Mouse (Mus musculus) liver, postnatal 0 days (tissue): Measurements from ENCODE around the gene Senp7. TPM values are rescaled to one million over a fixed set of nuclear protein-coding genes. Genes with fewer than 3 reads are reported as not detected.
"Not testable (repeated sequence)": the region's sequence is repeated elsewhere in the genome, so short reads cannot be mapped to it uniquely, and the experiment has no call there.

Source experiments
- ATAC-seq: fragments of 200-750 bp; cut with Nextera tagmentation; 2 replicates; pipeline ENCODE4 v1.8.0; 2017; ENCODE audit warnings: mild to moderate bottlenecking, moderate library complexity
- DNase-seq: peaks from one replicate; pipeline ENCODE4 v3.0.0-alpha.2; 2016
- H3K27ac ChIP-seq: fragments of 300-500 bp; sonication (generic); 2 replicates; pipeline ENCODE4 v1.5.1; 2014; ENCODE audit warnings: antibody characterized with exemption, moderate library complexity, mild to moderate bottlenecking, low read depth
- H3K27me3 ChIP-seq: fragments of 300-500 bp; sonication (generic); 2 replicates; pipeline ENCODE4 v1.6.1; 2014; ENCODE audit warnings: low read length, control low read depth, mixed read lengths; ENCODE audit not compliant: insufficient read depth
- H3K36me3 ChIP-seq: fragments of 300-500 bp; sonication (generic); replicated peaks from 2 replicates; pipeline ENCODE4 v1.6.1; 2014; ENCODE audit warnings: mild to moderate bottlenecking, control low read depth, low read length, moderate library complexity, mixed read lengths; ENCODE audit not compliant: insufficient read depth
- H3K4me1 ChIP-seq: fragments of 300-500 bp; sonication (generic); 2 replicates; pipeline ENCODE4 v1.6.1; 2014; ENCODE audit warnings: antibody characterized with exemption, mild to moderate bottlenecking, control low read depth; ENCODE audit not compliant: insufficient read depth
- H3K4me2 ChIP-seq: fragments of 300-500 bp; sonication (generic); 2 replicates; pipeline ENCODE4 v1.6.1; 2014; ENCODE audit warnings: low read depth, mild to moderate bottlenecking, low read length, moderate library complexity, mixed read lengths
- H3K4me3 ChIP-seq: fragments of 300-500 bp; sonication (generic); 2 replicates; pipeline ENCODE4 v1.5.1; 2014; ENCODE audit warnings: low read depth, low read length
- H3K9ac ChIP-seq: fragments of 300-500 bp; sonication (generic); replicated peaks from 2 replicates; pipeline ENCODE4 v1.6.1; 2014; ENCODE audit warnings: mild to moderate bottlenecking, moderate library complexity
- H3K9me3 ChIP-seq: fragments of 300-500 bp; sonication (generic); 2 replicates; pipeline ENCODE4 v1.6.1; 2016; ENCODE audit warnings: mild to moderate bottlenecking, control low read depth, low read length, mixed read lengths
- CTCF ChIP-seq: sonication (generic); IDR thresholded peaks from 2 replicates; pipeline ENCODE4 v1.5.1; 2016; ENCODE audit warnings: antibody characterized with exemption, low read depth
- EP300 ChIP-seq: IDR thresholded peaks from 2 replicates; pipeline ENCODE4 v1.6.1; 2016; ENCODE audit warnings: antibody characterized with exemption, low read depth, mild to moderate bottlenecking
- WGBS: fragments of 180-500 bp; shearing (Covaris S2); extraction: QIAGEN DNeasy Blood & Tissue Kit; methylation state at CpG from one replicate; pipeline ENCODE4 v1.1.7; 2014; ENCODE audit not compliant: insufficient replicate concordance; 5-methylcytosine and 5-hydroxymethylcytosine counted together
- polyA plus RNA-seq: library from polyadenylated mRNA; unstranded; fragments of >200 nt; fragmentation: Nextera tagmentation; extraction: Ambion mirVana; gene quantifications from 2 replicates; pipeline ENCODE4 v1.2.1, GENCODE M21; 2015

The Senp7 gene
- polyA plus RNA-seq, 1 experiment from 2014 or later: 10.6 TPM

DNA sequence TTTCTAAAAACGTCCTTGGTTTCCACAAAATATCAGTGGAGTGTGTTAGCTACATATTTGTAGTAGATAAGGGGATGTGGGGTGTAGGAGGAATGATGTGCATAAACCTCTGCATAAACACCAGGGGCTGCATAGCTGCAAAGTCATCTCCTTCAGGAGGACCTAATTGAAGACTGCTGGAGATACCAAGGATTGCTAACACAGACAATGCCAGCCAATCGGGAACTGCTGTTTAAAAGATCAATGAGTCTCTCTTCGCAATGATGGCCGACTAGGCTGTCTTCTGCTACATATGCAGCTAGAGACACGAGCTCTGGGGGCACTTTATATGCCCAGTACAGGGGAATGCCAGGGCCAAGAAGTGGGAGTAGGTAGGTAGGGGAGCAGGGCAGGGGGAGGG lies 74.4 kb downstream of the Senp7 start:
- 0 out of 2 replicates have a peak, but pooled peaks cover 17% of the 10 kb centered on the region for H3K36me3 ChIP-seq
- no peak overlapping the region for H3K4me3 ChIP-seq
- H3K4me1 ChIP-seq: no peaks in the 10 kb centered on the region
- H3K4me2 ChIP-seq: no peak overlapping the region
- no peak overlapping the region for H3K9ac ChIP-seq
- no peaks in the 10 kb centered on the region for H3K9me3 ChIP-seq
- TF ChIP-seq EP300 (no peak), CTCF (no peak)
- no peak for ATAC-seq
- no peaks in the 10 kb centered on the region for H3K27me3 ChIP-seq
- H3K27ac ChIP-seq: no peak overlapping the region
- 78% methylated on average over 5 of the region's 5 CpGs for WGBS
- no peak for DNase-seq

DNA sequence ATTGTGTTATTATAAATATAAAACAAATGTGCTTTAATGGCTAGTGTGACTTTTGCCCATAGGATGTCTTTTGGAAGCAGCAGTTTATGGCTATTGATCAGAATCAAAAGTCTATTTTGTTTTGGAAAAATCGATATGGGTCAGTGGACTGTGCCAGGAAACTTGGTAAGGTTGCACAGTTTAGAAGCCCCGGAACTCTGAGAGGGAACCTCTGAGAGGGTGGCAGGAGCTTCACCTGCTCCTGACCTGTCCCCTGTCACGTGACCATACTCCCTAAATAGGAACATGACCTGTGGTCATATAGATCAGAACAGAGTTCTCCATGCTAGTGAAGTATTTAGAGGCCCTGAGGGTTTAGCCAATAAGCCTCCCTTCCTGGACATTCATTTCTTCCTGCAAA lies 75.9 kb downstream of the Senp7 start:
- Histone ChIP-seq H3K36me3 (0 out of 2 replicates have a peak, but pooled peaks cover 17% of the 10 kb centered on the region), H3K27ac (no peak overlapping the region), H3K4me1 (no peaks in the 10 kb centered on the region), H3K4me2 (no peak overlapping the region), H3K9me3 (no peaks in the 10 kb centered on the region), H3K27me3 (no peaks in the 10 kb centered on the region), H3K9ac (no peak overlapping the region), H3K4me3 (no peak overlapping the region)
- DNase-seq (no peak), ATAC-seq (peak; percentile 76)
- WGBS: 80% methylated on average over 3 of the region's 3 CpGs
- TF ChIP-seq EP300 (0 out of 2 replicates have a peak, but pooled peaks have one; percentile 25), CTCF (no peak)

DNA sequence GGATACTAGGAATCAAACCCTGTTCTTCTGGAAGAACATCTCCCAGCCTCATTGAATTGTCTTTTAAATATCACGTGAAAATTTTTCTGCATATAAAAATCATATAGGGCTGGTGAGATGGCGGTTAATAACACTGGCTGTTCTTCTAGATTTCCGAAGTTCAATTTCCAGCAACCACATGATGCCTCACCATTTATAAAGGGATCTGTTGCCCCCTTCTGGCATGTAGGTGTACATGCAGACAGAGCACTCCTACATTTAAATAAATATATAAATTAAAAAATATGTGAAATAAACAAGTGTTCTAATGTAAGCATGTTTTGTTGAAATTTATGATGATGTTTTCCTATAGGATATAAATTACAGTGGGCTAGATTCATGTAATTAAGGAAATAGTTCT lies 83.5 kb downstream of the Senp7 start:
- H3K4me3 ChIP-seq: no peak overlapping the region
- 0 out of 2 replicates have a peak, but pooled peaks cover 3% of the 10 kb centered on the region for H3K36me3 ChIP-seq
- H3K9ac ChIP-seq: no peak overlapping the region
- no peaks in the 10 kb centered on the region for H3K27me3 ChIP-seq
- H3K4me2 ChIP-seq: no peak overlapping the region
- H3K27ac ChIP-seq: no peak overlapping the region
- no peaks in the 10 kb centered on the region for H3K4me1 ChIP-seq
- 41% methylated on average over 3 of the region's 3 CpGs for WGBS
- ATAC-seq (0 out of 2 replicates have a peak, but pooled peaks have one; percentile 40), DNase-seq (no peak)
- H3K9me3 ChIP-seq: no peaks in the 10 kb centered on the region
- TF ChIP-seq EP300 (no peak), CTCF (peak; percentile 76)

DNA sequence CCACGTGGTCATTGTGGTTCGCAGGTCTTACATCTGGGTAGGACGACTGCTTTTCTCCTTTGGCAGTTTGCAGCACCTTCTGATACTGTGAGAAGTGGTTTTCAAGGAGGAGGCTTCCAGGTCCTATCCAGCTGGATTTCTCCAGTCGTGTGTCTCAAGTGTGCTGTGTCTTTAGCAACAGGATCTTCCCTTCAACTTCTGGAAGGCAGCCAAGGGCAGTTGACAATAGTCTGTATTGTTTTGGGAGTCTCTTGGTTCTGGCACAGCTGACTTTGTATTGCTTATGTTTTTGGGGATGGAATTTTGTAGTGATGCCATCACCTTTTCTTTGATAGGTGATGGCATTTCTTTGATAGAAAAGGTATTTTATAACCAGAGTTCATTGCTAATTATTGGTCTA lies 86.0 kb downstream of the Senp7 start:
- Histone ChIP-seq H3K27me3 (no peaks in the 10 kb centered on the region), H3K4me1 (no peaks in the 10 kb centered on the region), H3K4me2 (no peak overlapping the region), H3K9ac (no peak overlapping the region), H3K36me3 (no peaks in the 10 kb centered on the region), H3K27ac (no peak overlapping the region), H3K9me3 (no peaks in the 10 kb centered on the region), H3K4me3 (no peak overlapping the region)
- TF ChIP-seq CTCF (no peak), EP300 (no peak)
- 62% methylated on average over 4 of the region's 4 CpGs for WGBS
- DNase-seq: no peak
- ATAC-seq: no peak

DNA sequence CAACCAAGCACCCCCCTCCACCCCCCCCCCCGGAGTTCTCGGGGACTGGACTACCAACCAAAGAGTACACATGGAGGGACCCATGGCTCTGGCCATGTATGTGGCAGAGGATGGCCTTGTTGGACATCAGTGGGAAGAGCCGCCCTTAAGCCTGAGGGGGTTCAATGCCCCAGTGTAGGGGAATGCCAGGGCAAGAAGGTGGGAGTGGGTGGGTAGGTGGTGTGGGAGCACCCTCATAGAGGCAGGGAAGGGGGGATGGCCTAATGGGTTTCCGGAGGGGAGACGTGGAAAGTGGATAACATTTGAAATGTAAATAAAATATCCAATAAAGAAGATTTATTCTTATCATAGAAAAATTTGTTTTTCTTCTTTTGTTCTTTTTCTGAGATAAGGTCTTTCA lies 89.5 kb downstream of the Senp7 start:
- not testable (repeated sequence) for H3K27ac ChIP-seq, H3K4me2 ChIP-seq, DNase-seq, H3K9ac ChIP-seq, H3K36me3 ChIP-seq, H3K27me3 ChIP-seq, H3K9me3 ChIP-seq, ATAC-seq, H3K4me3 ChIP-seq, H3K4me1 ChIP-seq
- 93% methylated on average over 5 of the region's 5 CpGs for WGBS

DNA sequence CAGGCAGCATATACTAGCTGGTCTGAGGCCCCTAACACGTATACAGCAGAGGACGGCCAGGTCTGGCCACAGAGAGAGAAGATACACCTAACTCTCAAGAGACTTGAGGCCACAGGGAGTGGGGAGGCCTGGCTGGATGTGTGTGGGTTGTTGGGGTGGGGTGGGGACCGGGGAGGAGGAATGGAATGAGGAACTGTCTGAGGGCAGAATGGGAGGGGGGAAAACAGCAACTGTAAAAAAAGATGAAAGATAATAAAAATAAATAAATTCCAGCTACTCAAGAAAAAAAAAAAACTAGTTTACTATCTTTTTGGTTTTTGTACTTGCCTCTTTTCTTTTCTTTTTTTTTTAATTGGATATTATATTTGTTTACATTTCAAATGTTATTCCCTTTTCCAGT lies 91.8 kb downstream of the Senp7 start:
- no peak overlapping the region for H3K4me3 ChIP-seq
- no peak overlapping the region for H3K4me2 ChIP-seq
- no peak overlapping the region for H3K27ac ChIP-seq
- DNase-seq: no peak
- ATAC-seq: no peak
- no peaks in the 10 kb centered on the region for H3K4me1 ChIP-seq
- WGBS: 55% methylated on average over 3 of the region's 3 CpGs
- H3K9ac ChIP-seq: no peak overlapping the region
- H3K9me3 ChIP-seq: no peaks in the 10 kb centered on the region
- H3K36me3 ChIP-seq: no peaks in the 10 kb centered on the region
- H3K27me3 ChIP-seq: no peaks in the 10 kb centered on the region
- TF ChIP-seq CTCF: no peak
- TF ChIP-seq EP300: no peak

DNA sequence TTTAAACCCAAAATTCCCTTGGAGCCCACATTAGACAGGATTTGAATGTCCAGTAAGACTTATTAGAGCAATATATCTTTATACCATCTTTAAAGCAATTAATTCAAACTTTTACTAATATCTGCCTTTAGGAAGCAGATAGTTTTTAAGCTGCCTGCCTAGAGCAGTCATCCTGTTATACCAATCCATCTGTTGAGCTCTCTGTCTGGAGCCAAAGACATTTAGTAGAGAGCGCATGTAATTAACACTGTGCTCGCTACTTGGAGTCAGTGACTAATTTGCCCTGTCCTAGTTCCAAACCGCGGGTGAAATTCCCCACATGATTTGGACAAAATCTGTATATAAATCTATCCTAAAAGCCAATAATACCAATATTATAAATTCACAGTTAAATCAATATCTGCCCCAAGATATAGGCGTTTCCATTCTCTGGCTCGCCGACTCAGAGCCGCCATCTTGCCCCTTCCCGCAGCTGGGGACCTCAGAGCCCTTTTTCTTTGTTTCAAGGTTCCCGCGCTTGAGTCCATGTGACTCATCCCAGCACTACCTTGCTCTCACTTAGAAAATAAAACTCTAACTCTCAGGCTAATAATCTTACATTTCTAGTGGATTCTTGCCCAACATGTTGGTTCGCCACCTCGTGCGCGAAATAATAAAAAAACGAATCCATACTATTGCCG lies 96.9 kb downstream of the Senp7 start:
- Histone ChIP-seq H3K4me3 (no peak overlapping the region), H3K27me3 (no peaks in the 10 kb centered on the region), H3K4me1 (no peaks in the 10 kb centered on the region), H3K27ac (no peak overlapping the region), H3K9me3 (no peaks in the 10 kb centered on the region), H3K36me3 (no peaks in the 10 kb centered on the region), H3K4me2 (no peak overlapping the region), H3K9ac (no peak overlapping the region)
- TF ChIP-seq CTCF (no peak), EP300 (no peak)
- DNase-seq (no peak), ATAC-seq (no peak)
- WGBS: 94% methylated on average over 17 of the region's 17 CpGs
